Mouse (Mus musculus): ENCODE measurements around the gene Csn1s1.

Gene Csn1s1

GRCm38 (mm10) chr5:87665908-87666307 is at the start of gene Csn1s1:
Gene Csn1s1, plus strand, starts transcription at chr5:87666208.
- TF ChIP-seq GATA4 (IDR thresholded peaks at IDR 0.05; ENCODE audit: insufficient replicate concordance, low read length): no peak

GRCm38 (mm10) chr5:87622681-87623080 is 43.3 kb upstream of the Csn1s1 start:
- TF ChIP-seq GATA4 (IDR thresholded peaks at IDR 0.05; ENCODE audit: insufficient replicate concordance, low read length): no peak

- TF ChIP-seq GATA4 (IDR thresholded peaks at IDR 0.05; ENCODE audit: insufficient replicate concordance, low read length): no peak
Observed at GRCm38 (mm10) chr5:87642787-87643186, 23.2 kb upstream of the Csn1s1 start.

DNA sequence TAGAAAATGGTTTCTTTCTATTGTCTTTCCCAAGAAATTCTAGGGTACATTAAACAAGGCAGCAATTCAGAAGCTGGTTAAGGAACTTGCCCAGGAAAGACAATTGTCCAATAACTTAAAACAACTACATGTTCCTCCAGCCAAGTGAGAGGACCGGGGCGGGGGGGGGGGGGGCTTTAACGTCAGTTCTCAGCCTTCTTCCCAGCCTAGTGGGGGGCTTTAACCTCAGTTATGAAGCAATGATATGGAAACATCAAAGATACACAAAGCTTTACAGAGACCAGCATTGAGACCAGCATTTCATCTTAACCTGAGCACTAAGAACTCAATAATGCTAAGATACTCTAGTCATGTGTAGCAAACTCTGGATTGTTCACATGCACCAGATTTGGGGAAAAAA is 33.5 kb downstream of the Csn1s1 start, which contains the start of gene Csn2:
Csn2 (minus strand) TSS at position 101 of the 400 bp plus-strand sequence.
- no peak for TF ChIP-seq GATA4 (IDR thresholded peaks at IDR 0.05; ENCODE audit: insufficient replicate concordance, low read length)

- TF ChIP-seq GATA4 (IDR thresholded peaks at IDR 0.05; ENCODE audit: insufficient replicate concordance, low read length): no peak
Observed at GRCm38 (mm10) chr5:87705891-87706290, 39.9 kb downstream of the Csn1s1 start.
